Mouse (Mus musculus) ES-E14 (cell line): ENCODE data around the gene Adcy7.

Source experiments
- CHD2 ChIP-seq: IDR thresholded peaks from 2 replicates; pipeline ENCODE4 v1.6.1; 2014; ENCODE audit warnings: mild to moderate bottlenecking, low read depth, low read length, inconsistent platforms
- HCFC1 ChIP-seq: IDR thresholded peaks from 2 replicates; pipeline ENCODE4 v1.6.1; 2012; ENCODE audit warnings: low read length, inconsistent platforms, borderline replicate concordance; ENCODE audit not compliant: insufficient read depth
- MAFK ChIP-seq: IDR thresholded peaks from 2 replicates; pipeline ENCODE4 v1.6.1; 2014; ENCODE audit warnings: mild to moderate bottlenecking, low read depth, low read length, inconsistent platforms; ENCODE audit not compliant: insufficient read depth
- ZC3H11A ChIP-seq: IDR thresholded peaks from 2 replicates; pipeline ENCODE4 v1.6.1; 2012; ENCODE audit warnings: low read depth, mild to moderate bottlenecking, inconsistent platforms, low read length, borderline replicate concordance
- ZNF384 ChIP-seq: IDR thresholded peaks from 2 replicates; pipeline ENCODE4 v1.6.1; 2012; ENCODE audit warnings: low read depth, low read length, inconsistent platforms

GRCm38 (mm10) chr8:88309274-88309873, 37.2 kb downstream of the Adcy7 start:
- TF ChIP-seq ZNF384 (no peak), MAFK (no peak), ZC3H11A (no peak), CHD2 (no peak), HCFC1 (no peak)
